Mouse (Mus musculus) heart, adult 2 months (tissue): ENCODE results near the gene Srgap3. TPM values are rescaled to one million over a fixed set of nuclear protein-coding genes. Genes with fewer than 3 reads are reported as not detected.

Experiments used
- DNase-seq, 2 experiments: peaks; one replicate each; pipeline ENCODE4 v3.0.0; 2021
- H3K27ac ChIP-seq: fragments of 200-600 bp; 2 replicates; pipeline ENCODE4 v1.8.1; 2022
- H3K27me3 ChIP-seq: fragments of 200-500 bp; 2 replicates; pipeline ENCODE4 v1.6.1; 2012; ENCODE audit warnings: mild to moderate bottlenecking, low read length, inconsistent platforms, mixed read lengths; ENCODE audit not compliant: control insufficient read depth, insufficient read depth
- H3K36me3 ChIP-seq: fragments of 200-500 bp; 2 replicates; pipeline ENCODE4 v1.6.1; 2012; ENCODE audit warnings: low read length, inconsistent platforms; ENCODE audit not compliant: control insufficient read depth, insufficient read depth
- H3K4me1 ChIP-seq: fragments of 200-500 bp; 2 replicates; pipeline ENCODE4 v1.6.1; 2011; ENCODE audit warnings: low read length; ENCODE audit not compliant: control insufficient read depth, insufficient read depth
- H3K4me3 ChIP-seq: fragments of 200-600 bp; 2 replicates; pipeline ENCODE4 v1.8.1; 2022
- H3K79me2 ChIP-seq: fragments of 200-500 bp; replicated peaks from 2 replicates; pipeline ENCODE4 v1.6.1; 2012; ENCODE audit warnings: mild to moderate bottlenecking, inconsistent platforms, low read length, moderate library complexity, mixed read lengths; ENCODE audit not compliant: control insufficient read depth, insufficient read depth
- H3K9ac ChIP-seq: fragments of 200-500 bp; 2 replicates; pipeline ENCODE4 v1.6.1; 2012; ENCODE audit warnings: low read depth, mild to moderate bottlenecking, control low read depth, inconsistent platforms, low read length, mixed read lengths
- CTCF ChIP-seq: fragments of 200-600 bp; IDR thresholded peaks from 2 replicates; pipeline ENCODE4 v1.8.1; 2022; ENCODE audit warnings: antibody characterized with exemption, mild to moderate bottlenecking, moderate library complexity
- EP300 ChIP-seq: fragments of 200-500 bp; IDR thresholded peaks from 2 replicates; pipeline ENCODE4 v1.6.1; 2011; ENCODE audit warnings: low read depth, low read length, control low read depth; ENCODE audit not compliant: insufficient read depth
- POLR2A ChIP-seq: fragments of 200-500 bp; IDR thresholded peaks from 2 replicates; pipeline ENCODE4 v1.6.1; 2011; ENCODE audit warnings: mild to moderate bottlenecking, low read depth, low read length, control low read depth; ENCODE audit not compliant: insufficient read depth
- WGBS: fragments of 180-500 bp; shearing (Covaris S2); methylation state at CpG from one replicate; pipeline ENCODE4 v1.1.7; 2018; 5-methylcytosine and 5-hydroxymethylcytosine counted together
- intact Hi-C: fragments of 180-260 bp; cut with DNase I; formaldehyde crosslinking; loops from one replicate; pipeline ENCODE4 v1.15.1; 2025
- long read RNA-seq: library from polyadenylated mRNA; stranded (forward); transcript quantifications from one replicate; pipeline ENCODE4 v2.0.0, GENCODE M21; 2021
- polyA plus RNA-seq: library from polyadenylated mRNA; depleted of rRNA; stranded (reverse); fragments of >200 nt; gene quantifications from 2 replicates; pipeline ENCODE4 v1.2.3, GENCODE M21; 2012; rRNA removed
- total RNA-seq, 2 experiments: library from RNA; stranded (reverse); gene quantifications; 2 replicates each; pipeline ENCODE4 v1.2.3; 2021

Gene Srgap3
- total RNA-seq, result 1 to 10 TPM in 1 of 2 experiments, under 1 TPM in 1; 0.42 to 1.4 TPM
- 0.61 and 0.82 TPM in 2 replicates for polyA plus RNA-seq
- long read RNA-seq, result 0 reads

DNA sequence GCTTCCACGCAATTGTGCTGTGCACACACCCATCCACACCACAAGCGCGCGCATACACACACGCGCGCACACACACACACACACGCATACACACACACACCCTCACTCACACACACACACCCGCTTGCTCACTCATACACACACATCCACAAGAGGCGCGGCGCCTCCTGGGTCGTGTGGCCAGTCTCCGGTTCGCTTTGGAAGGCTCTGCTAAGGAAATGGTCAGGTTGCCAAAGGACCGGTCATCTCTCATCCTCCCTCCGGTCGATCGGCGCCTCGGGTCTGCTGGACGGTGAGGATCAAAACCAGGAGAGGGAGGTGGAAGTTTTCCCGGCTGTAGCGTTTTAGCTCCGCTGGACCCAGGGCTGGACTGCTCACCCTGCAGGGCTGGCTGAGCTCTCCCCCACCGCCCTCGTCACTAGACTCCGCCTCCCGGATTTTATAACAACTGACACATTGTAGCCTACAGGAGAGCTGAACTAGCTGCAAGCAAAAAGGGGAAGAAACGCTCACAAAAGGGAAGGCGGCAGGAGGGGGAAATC is at the start of gene Srgap3:
TSS of gene Srgap3 (minus strand) at position 372 of the 542 bp plus-strand sequence.
- no peaks in the 10 kb centered on the region for H3K36me3 ChIP-seq
- H3K27ac ChIP-seq, result peak within 1 kb of the TSS; percentile 40
- 1% methylated on average over 31 of the region's 31 CpGs for WGBS
- DNase-seq, result peak; percentile 77 to 84
- H3K4me1 ChIP-seq, result peaks cover 5% of the 10 kb centered on the region
- H3K79me2 ChIP-seq, result no peaks in the 10 kb centered on the region
- H3K4me3 ChIP-seq, result peak within 1 kb of the TSS; percentile 46
- H3K9ac ChIP-seq, result peak within 1 kb of the TSS; percentile 62
- 0 out of 2 replicates have a peak, but pooled peaks have one; percentile 17 for TF ChIP-seq EP300
- TF ChIP-seq POLR2A, result peak; percentile 48; the same call in 1 of the 2 replicates
- peak; percentile 36 for TF ChIP-seq CTCF
- intact Hi-C loops, result no loop called here
- H3K27me3 ChIP-seq, result no peaks in the 10 kb centered on the region

GRCm38 (mm10) chr6:112995708-112996107 is 48.6 kb upstream of the Srgap3 start:
- TF ChIP-seq POLR2A (no peak), EP300 (no peak), CTCF (no peak)
- Histone ChIP-seq H3K27me3 (no peaks in the 10 kb centered on the region), H3K27ac (no peak overlapping the region), H3K79me2 (no peaks in the 10 kb centered on the region), H3K4me1 (no peaks in the 10 kb centered on the region), H3K9ac (no peak overlapping the region), H3K36me3 (no peaks in the 10 kb centered on the region), H3K4me3 (no peak overlapping the region)
- 56% methylated on average over 1 of the region's 1 CpGs for WGBS
- intact Hi-C loops, result no loop called here
- no peak for DNase-seq

GRCm38 (mm10) chr6:112990119-112990518 is 43.1 kb upstream of the Srgap3 start:
- Histone ChIP-seq H3K9ac (no peak overlapping the region), H3K27me3 (no peaks in the 10 kb centered on the region), H3K4me3 (no peak overlapping the region), H3K27ac (no peak overlapping the region), H3K4me1 (no peaks in the 10 kb centered on the region), H3K36me3 (no peaks in the 10 kb centered on the region), H3K79me2 (no peaks in the 10 kb centered on the region)
- intact Hi-C loops, result no loop called here
- WGBS, result 63% methylated on average over 1 of the region's 1 CpGs
- TF ChIP-seq EP300 (no peak), POLR2A (no peak), CTCF (no peak)
- DNase-seq, result no peak

- H3K4me1 ChIP-seq, result no peaks in the 10 kb centered on the region
- no peaks in the 10 kb centered on the region for H3K79me2 ChIP-seq
- 60% methylated on average over 9 of the region's 9 CpGs for WGBS
- TF ChIP-seq EP300, result no peak
- no peak for TF ChIP-seq CTCF
- TF ChIP-seq POLR2A, result no peak
- intact Hi-C loops, result no loop called here
- no peaks in the 10 kb centered on the region for H3K27me3 ChIP-seq
- H3K27ac ChIP-seq, result no peak overlapping the region
- DNase-seq, result no peak
- H3K9ac ChIP-seq, result no peak overlapping the region
- H3K4me3 ChIP-seq, result no peak overlapping the region
- H3K36me3 ChIP-seq, result no peaks in the 10 kb centered on the region
Observed at GRCm38 (mm10) chr6:112985362-112986314, 38.6 kb upstream of the Srgap3 start.

DNA sequence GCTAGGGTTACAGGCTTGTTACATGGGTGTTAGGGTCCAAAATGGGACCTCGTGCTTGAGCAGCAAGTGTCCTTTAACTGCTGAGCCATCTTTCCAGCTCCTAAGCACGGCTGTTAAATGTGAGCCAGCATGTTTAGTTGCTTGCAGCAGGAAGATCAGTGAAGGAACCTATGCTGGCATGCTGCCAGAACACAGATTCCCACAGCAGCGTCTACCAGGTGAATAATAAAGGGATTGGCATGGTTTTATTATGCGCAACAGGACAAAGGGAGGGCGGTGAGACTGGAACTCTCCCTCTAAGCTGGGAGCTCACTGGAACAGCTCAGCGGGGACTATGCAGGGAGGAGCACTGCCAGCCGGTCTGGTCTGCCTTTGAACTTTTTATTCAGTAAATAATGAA is 35.2 kb upstream of the Srgap3 start:
- Histone ChIP-seq H3K9ac (no peak overlapping the region), H3K4me1 (no peaks in the 10 kb centered on the region), H3K4me3 (no peak overlapping the region), H3K36me3 (no peaks in the 10 kb centered on the region), H3K27me3 (no peaks in the 10 kb centered on the region), H3K79me2 (no peaks in the 10 kb centered on the region), H3K27ac (no peak overlapping the region)
- 46% methylated on average over 7 of the region's 7 CpGs for WGBS
- intact Hi-C loops, result no loop called here
- no peak for DNase-seq
- TF ChIP-seq POLR2A (no peak), CTCF (no peak), EP300 (no peak)

DNA sequence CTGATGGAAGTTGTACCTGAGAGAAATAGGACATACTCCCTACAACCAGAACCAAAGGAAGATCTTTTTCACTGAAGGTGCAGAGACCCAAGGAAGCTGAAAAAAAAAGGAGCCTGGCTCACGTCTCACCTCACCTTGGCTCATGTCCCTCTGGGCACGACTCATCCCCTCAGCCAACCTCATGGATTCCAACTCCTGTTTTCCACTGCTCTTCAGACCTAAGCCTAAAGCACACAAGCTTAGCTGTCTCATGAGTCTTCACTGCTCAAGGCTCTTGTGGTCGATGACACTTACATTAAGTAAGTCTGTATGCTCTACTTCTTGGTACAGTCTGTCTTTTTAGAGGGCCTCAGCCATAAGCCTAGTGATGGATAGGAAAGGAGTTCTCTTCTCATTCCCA is 31.9 kb upstream of the Srgap3 start:
- Histone ChIP-seq H3K27me3 (no peaks in the 10 kb centered on the region), H3K79me2 (no peaks in the 10 kb centered on the region), H3K4me3 (no peak overlapping the region), H3K4me1 (no peaks in the 10 kb centered on the region), H3K27ac (no peak overlapping the region), H3K9ac (no peak overlapping the region), H3K36me3 (no peaks in the 10 kb centered on the region)
- intact Hi-C loops, result no loop called here
- no peak for DNase-seq
- WGBS, result 79% methylated on average over 3 of the region's 3 CpGs
- TF ChIP-seq CTCF, result no peak
- TF ChIP-seq POLR2A, result no peak
- TF ChIP-seq EP300, result no peak
